Mouse (Mus musculus) NIH3T3 (cell line): ENCODE results near the gene Phactr2.
A peak's percentile ranks its signal among the peaks of the same experiment; 100 is the strongest.

ENCODE experiments used
- DNase-seq: peaks from one replicate; pipeline ENCODE4 v3.0.0-alpha.2; 2012; ENCODE audit warnings: low read depth

Gene Phactr2

GRCm38 (mm10) chr10:13401971-13402370, 72.2 kb downstream of the Phactr2 start:
- no peak for DNase-seq

GRCm38 (mm10) chr10:13395753-13396152, 78.5 kb downstream of the Phactr2 start:
- DNase-seq: no peak

- DNase-seq: no peak
These were observed 80.2 kb downstream of the Phactr2 start for GRCm38 (mm10) chr10:13394000-13394399.

GRCm38 (mm10) chr10:13388116-13388922, 85.9 kb downstream of the Phactr2 start:
- DNase-seq: no peak

- no peak for DNase-seq
These were observed 89.3 kb downstream of the Phactr2 start for GRCm38 (mm10) chr10:13384866-13385265.

- DNase-seq: no peak
These were observed 96.3 kb downstream of the Phactr2 start for GRCm38 (mm10) chr10:13377895-13378294.

GRCm38 (mm10) chr10:13376428-13377260, 97.6 kb downstream of the Phactr2 start:
- DNase-seq: no peak

GRCm38 (mm10) chr10:13375820-13376219, 98.4 kb downstream of the Phactr2 start:
- peak; percentile 72 for DNase-seq

- peak; percentile 71 for DNase-seq
These were observed 104.4 kb downstream of the Phactr2 start for GRCm38 (mm10) chr10:13369581-13370375.

- DNase-seq: no peak
These were observed 110.0 kb downstream of the Phactr2 start for GRCm38 (mm10) chr10:13364286-13364580.

- no peak for DNase-seq
These were observed 110.5 kb downstream of the Phactr2 start for GRCm38 (mm10) chr10:13363499-13364285.

GRCm38 (mm10) chr10:13360913-13361312, 113.3 kb downstream of the Phactr2 start:
- no peak for DNase-seq

- DNase-seq: no peak
These were observed 114.4 kb downstream of the Phactr2 start for GRCm38 (mm10) chr10:13359846-13360245.

GRCm38 (mm10) chr10:13358679-13359078, 115.5 kb downstream of the Phactr2 start:
- no peak for DNase-seq

- no peak for DNase-seq
These were observed 127.5 kb downstream of the Phactr2 start for GRCm38 (mm10) chr10:13346609-13347290.

- no peak for DNase-seq
These were observed 133.6 kb downstream of the Phactr2 start for GRCm38 (mm10) chr10:13340583-13340982.

- DNase-seq: no peak
These were observed 137.2 kb downstream of the Phactr2 start for GRCm38 (mm10) chr10:13336964-13337363.

GRCm38 (mm10) chr10:13335814-13336213, 138.4 kb downstream of the Phactr2 start:
- DNase-seq: no peak

GRCm38 (mm10) chr10:13335347-13335746, 138.9 kb downstream of the Phactr2 start:
- DNase-seq: no peak

GRCm38 (mm10) chr10:13333781-13334180, 140.4 kb downstream of the Phactr2 start:
- DNase-seq: no peak

GRCm38 (mm10) chr10:13332985-13333384, 141.2 kb downstream of the Phactr2 start:
- no peak for DNase-seq
